Mouse (Mus musculus) left cerebral cortex, postnatal 14 days (tissue): ENCODE measurements around the gene Amph. TPM values are rescaled to one million over a fixed set of nuclear protein-coding genes. Genes with fewer than 3 reads are reported as not detected.
"Not testable (repeated sequence)": the region's sequence is repeated elsewhere in the genome, so short reads cannot be mapped to it uniquely, and the experiment has no call there.

Experiments used
- DNase-seq, 2 experiments: peaks; one replicate each; pipeline ENCODE4 v3.0.0; 2021 to 2022; ENCODE audit warnings: low spot score in 2 of 2, mixed read lengths in 1 of 2
- intact Hi-C: fragments of 180-260 bp; cut with DNase I; formaldehyde crosslinking; loops from one replicate; pipeline ENCODE4 v1.15.1; 2025
- total RNA-seq, 2 experiments: library from RNA; stranded (reverse); gene quantifications; 2 replicates each; pipeline ENCODE4 v1.2.3; 2021

The Amph gene
- total RNA-seq, 2 experiments from 2014 or later: 230 to 243 TPM

DNA sequence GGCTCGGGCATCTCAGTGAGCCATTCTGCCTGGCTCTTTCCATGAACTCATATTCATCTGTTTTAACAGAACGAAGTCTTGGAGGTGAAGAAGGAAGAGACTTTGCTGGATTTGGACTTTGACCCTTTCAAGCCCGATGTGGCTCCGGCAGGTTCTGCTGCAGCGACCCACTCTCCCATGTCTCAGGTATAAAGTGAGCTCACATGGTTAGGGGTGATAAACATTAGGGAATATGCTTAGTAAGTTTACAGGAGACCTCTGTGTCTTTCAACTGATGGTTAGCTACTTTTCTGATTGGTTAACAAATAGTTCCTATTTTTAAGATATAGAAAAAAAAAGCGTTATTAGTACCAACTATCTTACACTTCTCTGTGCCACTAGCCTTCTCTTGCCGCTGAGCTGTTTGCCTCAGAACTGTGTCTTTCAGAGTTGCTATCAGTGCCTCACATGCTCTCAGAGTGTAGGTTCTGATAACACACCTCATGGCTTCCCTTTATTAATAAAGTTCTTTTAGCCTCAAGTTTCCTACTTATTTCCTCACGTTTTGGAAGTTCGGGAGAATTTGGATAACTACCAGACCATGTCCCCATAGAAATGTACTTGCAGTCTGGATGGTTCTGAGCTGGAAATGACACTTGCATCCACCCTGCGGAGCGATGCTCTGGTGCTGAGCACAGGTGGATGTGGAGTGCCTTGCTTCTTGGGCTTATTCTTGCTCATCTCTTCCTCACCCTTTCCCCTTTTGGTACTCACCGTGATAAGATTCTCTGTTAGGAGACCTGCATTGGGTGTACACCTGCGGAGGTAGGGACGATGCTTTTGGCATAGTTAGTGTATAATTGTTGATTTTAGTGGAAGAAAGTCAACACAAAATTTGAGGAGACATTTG is 165.3 kb downstream of the Amph start:
- intact Hi-C loops: no loop called here
- DNase-seq: no peak

DNA sequence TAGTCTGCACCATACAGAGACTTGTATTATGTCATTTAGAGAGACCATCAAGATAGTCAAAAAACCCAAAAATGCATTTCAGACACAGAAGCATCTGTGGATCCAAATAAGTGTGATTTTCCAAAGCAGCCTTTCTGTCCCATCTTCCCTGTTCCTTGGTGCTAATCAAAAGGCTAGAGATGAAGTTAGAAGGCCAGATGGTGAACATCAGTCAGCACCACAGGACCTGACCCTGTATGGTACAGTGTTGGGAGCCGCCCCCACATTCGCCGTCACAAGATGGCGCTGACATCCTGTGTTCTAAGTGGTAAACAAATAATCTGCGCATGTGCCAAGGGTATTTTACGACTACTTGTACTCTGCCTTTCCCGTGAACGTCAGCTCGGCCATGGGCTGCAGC is 166.8 kb downstream of the Amph start:
- intact Hi-C loops, DNase-seq: not testable (repeated sequence)

- intact Hi-C loops: no loop called here
- DNase-seq: no peak
Measured at GRCm38 (mm10) chr13:19126912-19127552, 179.0 kb downstream of the Amph start.

DNA sequence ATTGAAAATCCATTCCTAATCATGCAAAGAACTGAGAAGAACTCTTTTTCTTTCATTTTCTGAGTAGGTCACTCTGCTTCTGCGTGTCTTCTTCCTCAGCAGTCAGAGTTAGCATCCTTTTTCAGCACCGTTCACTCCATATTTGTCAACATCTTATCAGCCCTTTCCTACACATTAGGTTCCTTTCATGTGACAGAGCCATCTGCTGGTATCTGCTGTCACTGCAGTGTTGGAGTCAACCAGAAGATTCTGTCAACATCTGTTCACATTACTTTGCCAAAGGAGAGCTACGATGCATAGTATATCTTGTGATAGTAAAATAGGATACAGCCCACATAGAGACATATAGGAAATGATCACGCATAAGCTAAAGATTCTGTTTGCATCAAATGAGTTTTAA is 185.8 kb downstream of the Amph start:
- peak; percentile 73 to 76 for DNase-seq
- intact Hi-C loops: no loop called here

- intact Hi-C loops: no loop called here
- DNase-seq: no peak
Measured at GRCm38 (mm10) chr13:19137212-19137611, 189.2 kb downstream of the Amph start.

GRCm38 (mm10) chr13:19137932-19138331 is 189.9 kb downstream of the Amph start:
- intact Hi-C loops: no loop called here
- no peak for DNase-seq

DNA sequence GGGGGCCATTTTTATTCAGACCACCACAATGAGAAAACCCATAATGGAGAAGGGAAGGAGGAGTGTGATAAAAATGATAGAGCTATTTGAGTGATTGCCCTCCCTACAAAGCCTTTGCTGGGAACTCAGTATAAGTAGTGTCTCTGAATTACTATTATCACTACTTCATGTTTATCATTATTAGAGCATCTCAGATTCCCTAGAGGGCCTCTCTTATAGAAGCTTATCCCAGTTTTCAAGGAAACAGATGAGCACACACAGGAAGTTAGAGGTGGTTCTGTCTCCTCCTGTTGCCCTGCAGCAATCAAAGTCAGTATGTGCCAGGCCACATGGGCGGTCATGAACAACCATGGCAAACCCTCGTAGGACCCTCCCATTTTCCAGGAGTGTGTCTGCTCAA is 190.5 kb downstream of the Amph start:
- DNase-seq: no peak
- intact Hi-C loops: no loop called here

- intact Hi-C loops: no loop called here
- DNase-seq: no peak
Measured at GRCm38 (mm10) chr13:19139104-19139503, 191.1 kb downstream of the Amph start.

DNA sequence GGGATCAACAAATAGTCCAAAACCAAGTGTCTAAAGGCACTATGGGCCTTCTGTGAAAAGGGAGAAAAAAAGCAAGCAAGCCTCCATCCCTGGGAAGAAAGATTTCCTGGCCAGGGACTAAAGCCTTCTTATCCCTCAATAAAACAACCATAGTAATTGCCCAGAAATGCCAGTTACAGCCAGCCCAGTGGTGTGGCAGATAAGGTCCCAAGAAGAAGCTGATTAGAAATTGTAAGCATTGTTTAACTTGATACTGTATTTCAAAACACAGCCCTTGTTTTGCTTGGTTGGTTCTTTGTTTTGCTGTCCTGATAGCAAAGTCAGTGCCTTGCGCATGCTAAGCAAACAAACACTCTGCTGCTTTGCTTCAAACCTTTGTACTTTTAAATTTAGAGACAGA is 191.8 kb downstream of the Amph start:
- intact Hi-C loops: no loop called here
- DNase-seq: no peak

DNA sequence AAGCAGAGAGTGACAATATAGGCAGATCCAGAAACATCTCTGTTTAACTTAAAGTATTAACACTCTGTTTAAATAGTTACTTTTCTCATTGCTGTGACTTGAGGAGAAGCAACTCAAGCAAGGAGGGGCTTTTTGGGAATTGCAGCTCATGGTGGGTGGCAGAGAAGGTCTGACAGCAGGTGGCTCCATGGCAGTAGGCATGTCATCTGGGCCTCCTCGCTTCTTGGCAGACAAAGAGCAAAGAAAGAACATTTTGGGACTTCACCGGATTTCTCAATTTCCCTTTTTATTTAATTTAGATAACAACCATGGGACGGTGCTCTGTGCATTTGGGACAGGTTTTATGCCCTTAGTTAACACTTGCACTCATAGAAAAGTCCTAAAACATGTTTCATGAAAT is 195.8 kb downstream of the Amph start:
- DNase-seq: no peak

GRCm38 (mm10) chr13:19147468-19147867 is 199.5 kb downstream of the Amph start:
- intact Hi-C loops: no loop called here
- no peak for DNase-seq

More for the DNA sequence above, 195.8 kb downstream of the Amph start:
- intact Hi-C loops: no loop called here

DNA sequence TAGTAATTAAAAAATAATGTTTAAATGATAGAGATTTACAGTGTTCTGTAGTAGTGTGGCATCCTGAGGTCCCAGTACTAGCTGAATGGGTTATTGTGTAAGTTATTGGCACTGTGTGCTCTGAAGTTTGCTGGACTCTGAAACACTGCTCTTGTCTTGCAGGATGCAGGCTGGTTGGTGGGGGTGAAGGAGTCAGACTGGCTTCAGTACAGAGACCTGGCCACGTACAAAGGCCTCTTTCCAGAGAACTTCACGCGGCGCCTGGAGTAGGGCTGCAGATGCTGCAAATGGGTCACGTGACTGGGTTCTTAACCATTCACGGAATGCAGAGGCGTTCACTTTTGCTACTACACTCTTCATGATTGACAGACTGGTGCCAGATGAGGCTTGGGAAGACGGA is 201.6 kb downstream of the Amph start:
- intact Hi-C loops: no loop called here
- DNase-seq: no peak

DNA sequence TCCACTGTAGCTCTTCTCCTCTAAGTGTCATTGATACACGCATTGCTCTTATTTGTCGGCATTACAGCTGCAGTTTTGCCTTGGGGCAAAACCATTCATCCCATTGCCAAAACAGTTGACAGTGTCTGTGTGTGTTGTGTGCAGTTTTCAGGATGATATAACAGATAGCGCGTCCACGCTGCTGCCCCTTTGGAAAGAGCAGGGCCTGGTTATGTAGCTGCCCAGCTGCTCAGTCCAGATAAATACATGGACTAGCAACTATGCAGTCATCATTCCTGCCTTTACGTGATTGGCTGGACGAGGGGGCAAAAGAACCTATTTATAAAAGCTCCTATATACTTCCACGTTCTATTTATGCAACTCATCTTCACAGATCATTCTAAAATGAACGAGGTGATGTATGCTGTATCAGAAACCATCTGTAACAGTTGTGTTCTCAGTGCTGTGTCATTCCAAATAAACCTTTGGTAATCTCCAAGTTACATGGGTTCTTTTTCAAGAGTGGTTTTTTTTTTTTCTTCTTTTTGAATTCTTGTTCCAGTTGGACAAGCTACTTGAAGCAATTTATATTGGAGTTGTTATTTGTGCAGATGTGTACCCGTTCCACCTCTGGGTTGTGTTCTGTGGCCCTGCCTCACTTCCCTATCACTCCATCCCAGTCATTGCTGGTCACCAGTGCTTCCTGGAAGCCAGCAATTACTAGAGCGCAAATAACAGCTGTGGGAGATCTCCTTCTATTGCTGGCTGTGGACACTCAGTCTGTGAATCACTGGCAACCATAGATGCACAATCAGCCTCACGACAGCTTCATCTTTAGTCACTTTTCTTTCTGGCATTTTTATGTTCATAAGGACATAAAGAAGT is 202.7 kb downstream of the Amph start:
- intact Hi-C loops: no loop called here
- peak in 1 of 2 experiments; percentile 30 for DNase-seq

- DNase-seq: no peak
Measured at GRCm38 (mm10) chr13:19152126-19152525, 204.1 kb downstream of the Amph start.

DNA sequence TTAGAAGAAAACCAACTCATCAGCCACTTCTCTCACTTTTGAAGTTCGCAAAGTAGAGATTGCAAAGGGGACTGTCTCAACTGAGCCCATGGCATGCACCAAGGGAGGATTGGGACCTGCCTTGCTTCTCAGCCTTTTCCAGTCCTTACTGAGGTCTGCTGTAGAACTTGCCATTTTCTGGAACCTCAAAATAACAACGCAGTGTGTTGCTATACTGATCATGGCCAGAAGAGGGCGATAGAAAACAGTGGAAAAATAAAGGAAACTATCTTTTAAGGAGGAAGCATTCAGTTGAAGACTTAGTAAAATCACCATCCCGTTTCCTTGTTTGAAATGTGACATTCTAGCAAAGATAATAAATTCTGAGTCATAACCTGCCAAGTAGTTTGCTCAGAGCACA is 210.5 kb downstream of the Amph start:
- intact Hi-C loops: no loop called here
- peak; percentile 83 to 86 for DNase-seq

More at GRCm38 (mm10) chr13:19152126-19152525, 204.1 kb downstream of the Amph start:
- intact Hi-C loops: no loop called here

DNA sequence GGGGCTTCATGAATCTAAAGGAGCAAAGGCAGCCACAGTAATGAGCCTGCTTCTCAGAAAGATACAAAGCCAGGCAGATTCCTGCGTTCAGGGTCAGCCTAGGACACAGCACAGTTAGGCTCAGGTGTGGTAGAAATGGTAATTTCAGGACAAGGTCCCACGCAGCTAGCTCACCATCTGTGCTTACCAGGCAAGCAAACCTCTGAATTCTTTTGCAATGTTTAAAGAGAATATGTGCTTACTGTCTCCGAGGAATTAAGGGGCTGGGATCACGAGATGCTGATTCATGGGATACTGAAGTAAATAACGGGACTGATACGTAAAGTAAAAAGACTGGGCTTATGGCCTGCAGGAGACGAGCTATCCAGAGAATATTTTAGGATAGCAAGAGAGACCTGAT is 212.6 kb downstream of the Amph start:
- no peak for DNase-seq
- intact Hi-C loops: no loop called here

- intact Hi-C loops: no loop called here
- DNase-seq: no peak
Measured at GRCm38 (mm10) chr13:19161111-19161510, 213.1 kb downstream of the Amph start.

GRCm38 (mm10) chr13:19162120-19162519 is 214.1 kb downstream of the Amph start:
- intact Hi-C loops: no loop called here
- no peak for DNase-seq

GRCm38 (mm10) chr13:19177662-19178259 is 229.8 kb downstream of the Amph start:
- DNase-seq: peak; percentile 59 to 60
- intact Hi-C loops: loop anchor here (5.0 to 10.0 kb wide), 3 partner anchors 257 to 505 kb away; no protein-coding TSS in a partner anchor
